Mouse (Mus musculus) layer of hippocampus, adult 11-12 months (tissue): Measurements from ENCODE around the gene Isg20l2.

Source experiments
- DNase-seq: peaks from one replicate; pipeline ENCODE4 v3.0.0; 2022; ENCODE audit warnings: low spot score

Gene Isg20l2

DNA sequence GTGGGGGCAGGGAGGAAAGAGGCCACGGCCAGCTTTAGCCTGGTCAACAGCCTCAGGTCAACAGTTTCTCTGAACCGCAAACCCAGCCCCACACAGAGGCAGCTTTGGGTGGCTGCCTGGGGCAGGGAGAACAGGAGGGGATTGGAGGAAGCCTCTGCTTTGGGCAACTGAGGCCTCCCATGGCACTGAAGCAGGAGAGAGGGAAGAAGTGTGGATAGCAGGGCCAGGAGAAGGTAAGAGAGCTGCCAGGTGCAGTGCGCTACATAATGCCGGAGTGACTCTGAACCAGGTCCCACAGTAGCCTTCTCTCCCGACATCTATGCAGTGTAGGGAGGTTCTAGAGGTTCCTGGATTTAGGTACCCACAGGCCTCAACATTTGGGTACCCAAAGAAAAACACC, 50.6 kb downstream of the Isg20l2 start:
- DNase-seq, result no peak

DNA sequence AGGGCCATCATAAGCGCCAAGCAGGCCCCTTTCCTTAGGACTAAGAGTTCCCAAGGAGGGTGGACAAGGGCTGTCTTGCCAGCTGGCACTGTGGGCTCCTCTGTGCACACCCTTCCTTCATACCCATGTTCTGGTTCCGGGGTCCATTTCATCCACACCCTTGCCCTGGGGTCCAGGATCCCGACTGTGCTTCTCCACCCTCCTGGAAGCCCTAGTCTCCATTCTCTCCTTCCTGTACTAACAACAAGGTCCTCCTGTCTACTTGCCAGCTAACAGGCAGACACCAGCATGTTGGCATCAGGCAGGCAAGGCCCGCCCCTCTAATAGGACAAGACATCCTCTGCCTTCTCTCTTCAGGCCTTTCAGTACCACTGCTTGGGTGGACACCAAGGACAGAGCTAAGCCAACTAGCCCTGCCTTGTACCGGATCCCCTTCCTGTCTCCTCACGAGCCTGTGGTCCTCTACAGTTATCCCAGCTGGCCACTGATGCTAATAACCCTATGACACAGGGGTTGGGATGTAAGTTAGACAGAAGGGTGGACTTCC, 51.2 kb downstream of the Isg20l2 start:
- no peak for DNase-seq

DNA sequence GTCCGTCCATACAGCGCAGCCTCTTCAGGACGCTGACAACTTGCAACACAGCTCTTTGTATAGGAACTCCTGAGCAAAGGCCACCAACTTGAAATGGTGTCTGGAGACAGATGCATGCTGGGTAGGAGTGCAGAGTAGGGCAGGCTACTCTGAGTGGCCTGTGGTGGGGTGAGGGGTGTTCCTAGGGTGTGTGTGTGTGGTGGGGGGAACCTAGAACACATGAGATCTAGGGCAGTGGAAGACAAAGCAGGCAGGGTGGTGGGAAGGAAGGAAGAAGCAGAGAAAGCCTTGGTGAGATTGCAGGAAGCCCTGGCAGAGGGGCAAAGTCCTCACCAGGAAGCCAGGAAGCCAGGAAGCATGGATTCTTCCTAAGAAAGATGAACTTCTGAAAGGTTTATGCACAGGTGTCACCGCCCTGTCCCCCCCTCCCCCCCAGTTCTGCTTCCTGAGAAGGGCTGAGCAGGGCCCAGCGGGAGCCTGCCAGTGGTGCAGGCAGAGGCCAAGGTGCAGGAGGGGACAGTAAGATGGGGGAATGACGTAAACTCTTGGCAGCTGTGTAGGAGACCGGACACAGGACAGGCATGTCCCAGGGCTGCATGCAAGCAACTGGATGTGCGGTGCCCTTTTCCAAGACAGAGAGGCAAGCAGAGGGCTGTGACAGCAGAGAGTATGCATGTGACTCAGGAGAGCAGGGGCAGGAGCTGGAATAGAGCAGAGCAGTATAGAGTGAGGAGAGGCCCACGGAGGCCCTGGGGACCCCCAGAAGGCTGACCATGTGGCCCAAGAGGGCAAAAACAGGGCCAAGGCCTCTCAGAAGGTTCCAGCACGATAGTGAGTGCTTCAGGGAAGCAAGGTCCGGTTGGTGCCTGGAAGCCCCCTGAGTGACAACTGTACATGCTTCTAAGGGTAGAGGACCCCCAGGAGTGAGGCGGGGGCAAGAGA, 52.1 kb downstream of the Isg20l2 start:
- no peak for DNase-seq

DNA sequence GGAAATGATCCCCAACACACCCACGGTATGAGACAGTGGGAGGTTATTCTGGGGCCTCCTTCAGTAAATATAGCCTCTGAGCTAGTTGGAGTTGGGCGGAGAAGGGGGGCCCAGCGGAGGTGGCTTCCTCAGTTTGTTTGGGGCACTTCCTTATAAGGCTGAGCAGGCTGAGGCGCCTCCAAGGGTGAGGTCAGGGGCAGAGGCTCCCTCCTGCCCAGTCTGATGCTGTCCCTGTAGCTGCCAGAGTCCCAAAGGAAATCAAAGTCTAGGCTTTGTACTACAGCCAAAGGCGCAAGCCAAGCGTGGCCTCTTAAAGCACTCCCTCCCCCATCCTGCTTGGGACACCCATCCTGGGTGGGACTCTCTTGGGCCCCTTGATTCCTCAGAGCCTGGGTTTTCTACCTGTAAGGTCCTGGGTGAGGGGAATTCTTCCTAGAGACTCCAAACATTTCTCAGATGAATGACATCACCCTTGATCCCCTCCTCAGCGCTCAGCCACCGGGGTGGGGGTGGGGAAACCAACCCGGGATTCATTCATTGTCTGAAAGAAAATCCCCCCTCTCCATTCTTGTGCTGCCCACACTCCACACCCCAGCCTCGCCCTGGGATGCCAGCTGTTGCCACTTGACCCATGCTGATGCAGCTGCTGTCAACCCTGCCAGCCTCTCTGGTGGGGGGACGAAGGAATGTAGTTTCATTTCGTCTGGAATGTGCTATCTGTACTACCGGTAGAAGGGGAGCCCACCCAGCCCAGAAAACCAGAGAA, 52.9 kb downstream of the Isg20l2 start:
- DNase-seq, result no peak

DNA sequence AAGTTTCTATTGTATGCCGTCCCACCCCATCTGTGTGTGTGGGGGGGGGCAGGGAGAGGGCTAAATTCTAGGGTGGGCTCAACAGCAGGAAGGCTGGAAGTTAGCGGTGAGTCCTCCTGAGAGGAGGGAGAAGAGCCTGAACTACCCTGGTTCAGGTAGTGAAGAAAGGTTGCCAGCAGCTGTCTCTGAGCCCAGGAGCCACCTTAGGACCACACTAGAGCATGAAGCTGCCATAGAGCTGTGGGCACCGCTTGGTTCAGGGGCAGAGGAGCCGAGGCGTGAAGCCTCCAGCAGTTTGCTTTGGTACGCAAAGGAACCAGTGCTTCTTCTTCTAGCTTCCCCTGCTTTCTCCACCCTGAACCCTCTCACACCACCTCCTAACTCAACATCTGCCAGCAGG, 53.5 kb downstream of the Isg20l2 start:
- DNase-seq, result no peak

DNA sequence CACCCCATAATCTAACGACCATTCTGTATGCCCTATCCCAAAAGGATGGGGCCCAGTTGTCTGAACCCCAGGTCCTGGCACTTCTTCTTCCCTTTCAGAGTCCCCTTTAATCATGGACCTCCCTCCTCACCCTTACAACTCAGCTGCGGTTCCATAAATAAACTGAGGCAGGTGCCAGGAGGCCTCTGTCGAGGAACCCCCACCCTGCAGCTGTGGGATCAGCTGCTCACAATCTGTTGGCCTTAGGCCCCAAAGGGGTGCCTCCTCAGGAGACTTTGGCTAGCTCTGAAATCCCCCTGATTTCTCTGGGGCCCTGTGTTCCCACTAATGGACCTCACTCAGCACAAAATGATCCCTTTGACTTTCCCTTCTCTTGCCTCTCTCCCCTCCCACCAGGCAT, 54.0 kb downstream of the Isg20l2 start:
- DNase-seq, result no peak

DNA sequence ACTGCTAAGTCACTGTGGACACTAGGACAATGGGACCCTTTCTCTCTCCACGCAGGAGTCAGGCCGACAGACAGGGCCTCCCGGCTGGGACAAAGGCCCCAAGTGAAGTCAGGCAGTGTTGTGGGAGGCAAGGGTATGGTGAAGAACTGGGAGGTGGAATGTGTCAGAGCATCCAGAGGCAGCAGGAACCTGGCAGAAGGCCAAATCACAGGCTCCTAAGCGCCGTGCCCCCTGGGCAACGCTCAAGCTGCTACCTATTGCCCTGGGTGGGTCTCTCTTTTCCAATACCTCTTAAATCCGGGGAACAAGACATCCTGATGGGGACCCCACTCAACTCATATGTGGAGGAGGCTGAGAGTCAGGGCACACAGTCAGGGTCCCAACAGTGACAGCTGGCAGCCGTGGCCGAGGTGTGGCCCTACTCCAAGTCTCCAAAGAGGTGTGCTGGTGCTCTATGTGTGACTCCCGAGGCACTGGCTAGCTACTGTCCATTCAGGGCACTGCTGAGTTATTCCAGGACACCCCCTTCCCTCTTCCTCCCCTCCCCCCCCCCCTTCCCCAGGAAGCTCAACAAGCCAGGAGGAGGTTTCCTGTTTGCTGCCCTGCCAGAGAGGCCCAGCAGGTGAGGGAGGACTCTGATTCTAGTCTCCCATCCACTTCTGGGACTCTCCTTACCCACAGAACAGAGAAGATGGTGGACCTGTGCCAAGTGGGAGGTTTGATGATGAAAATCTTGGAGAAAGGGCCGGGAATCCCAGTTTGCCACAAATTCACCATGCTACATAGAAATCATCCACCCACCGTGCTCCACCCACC, 55.6 kb downstream of the Isg20l2 start:
- DNase-seq, result no peak

DNA sequence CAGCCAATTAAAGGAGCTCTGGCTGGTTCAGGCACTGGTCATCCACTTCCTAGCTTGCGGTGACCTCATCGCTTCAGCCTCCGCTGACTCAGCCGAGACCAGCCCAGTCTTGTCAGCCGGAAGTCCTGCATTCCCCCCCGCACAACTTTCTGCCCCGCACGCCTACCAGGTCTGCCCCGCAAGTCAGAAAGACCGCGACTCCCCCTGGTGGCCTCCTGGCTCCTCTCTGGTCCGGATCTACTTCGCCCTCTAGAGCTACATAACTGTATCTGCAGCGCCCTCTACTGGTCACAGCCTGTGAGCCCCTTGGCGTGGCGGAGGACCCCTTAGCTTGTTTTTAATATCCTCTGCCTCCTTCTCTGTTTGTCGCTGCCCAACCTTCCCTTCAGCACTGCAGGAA, 56.8 kb downstream of the Isg20l2 start:
- peak; percentile 96 for DNase-seq

DNA sequence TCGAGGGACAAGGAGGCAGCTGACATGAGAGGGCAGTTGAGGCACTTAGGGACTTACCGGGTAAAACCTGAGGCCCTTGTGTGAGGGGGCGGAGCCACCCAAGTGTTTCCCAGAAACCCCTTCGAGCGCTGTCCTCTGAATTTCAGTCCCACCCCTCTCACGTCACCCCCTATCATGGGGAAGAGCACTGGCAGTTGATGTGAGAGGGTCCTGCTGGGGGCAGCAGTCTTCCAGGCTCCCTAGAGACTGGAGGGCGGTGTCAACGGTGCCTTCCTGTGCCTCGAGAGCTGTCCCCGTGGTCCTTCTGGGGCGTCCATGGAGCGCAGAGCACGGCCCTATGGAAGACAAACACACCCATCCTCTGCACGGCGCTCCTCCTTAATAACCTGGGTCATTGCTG, 57.5 kb downstream of the Isg20l2 start:
- DNase-seq, result no peak

DNA sequence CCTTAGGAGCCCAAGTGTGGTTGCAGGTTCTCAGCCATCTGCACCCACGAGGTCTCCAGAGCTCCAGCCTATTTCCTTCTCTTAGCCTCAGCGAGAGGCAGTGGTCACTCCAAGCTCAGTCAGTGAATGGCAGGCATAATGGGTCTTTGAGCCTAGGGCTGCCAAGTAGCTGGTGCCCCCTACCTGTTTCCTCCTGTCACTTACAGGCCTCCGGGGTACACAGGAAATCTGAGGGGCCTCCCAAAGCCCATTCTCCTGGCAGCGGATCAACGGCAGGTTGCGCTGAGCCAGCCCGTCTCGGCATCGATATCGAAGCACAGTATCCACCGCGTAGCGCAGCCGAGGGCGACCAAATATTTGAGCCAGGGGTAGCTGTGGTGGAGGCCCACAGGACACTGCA, 58.0 kb downstream of the Isg20l2 start:
- no peak for DNase-seq

DNA sequence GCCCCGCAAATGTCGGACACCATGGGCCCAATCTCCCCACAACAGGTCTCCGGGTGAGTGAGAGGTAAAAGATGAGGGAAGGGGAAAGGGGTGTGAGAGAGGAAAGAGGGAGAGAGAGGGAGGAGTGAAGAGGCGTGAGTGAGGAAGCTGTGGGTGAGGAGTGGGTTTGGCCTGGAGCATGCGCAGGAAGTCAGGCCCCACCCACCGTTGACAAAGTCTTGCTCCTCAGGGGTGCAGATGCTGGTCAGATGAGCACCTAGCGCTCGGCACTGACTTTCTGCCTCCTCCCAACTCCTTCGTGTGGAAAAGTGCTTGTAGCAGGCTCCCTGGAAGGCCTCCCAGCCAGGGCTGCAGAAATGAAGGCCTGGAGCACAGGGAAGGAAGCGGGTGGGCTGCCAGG, 59.8 kb downstream of the Isg20l2 start:
- DNase-seq, result no peak
